Mouse (Mus musculus) neural tube, embryonic 14.5 days (tissue): ENCODE results near the gene Sema3d. TPM values are rescaled to one million over a fixed set of nuclear protein-coding genes. Genes with fewer than 3 reads are reported as not detected.
A peak's percentile ranks its signal among the peaks of the same experiment; 100 is the strongest.

Experiments used
- ATAC-seq: fragments of 200-750 bp; cut with Nextera tagmentation; 2 replicates; pipeline ENCODE4 v1.8.0; 2017; ENCODE audit warnings: low read depth, mild to moderate bottlenecking, moderate TSS enrichment, moderate library complexity
- H3K27ac ChIP-seq: fragments of 300-500 bp; sonication (generic); 2 replicates; pipeline ENCODE4 v1.5.1; 2014; ENCODE audit warnings: low read depth, mild to moderate bottlenecking, control low read depth, low read length, moderate library complexity, mixed read lengths
- H3K27me3 ChIP-seq: fragments of 300-500 bp; sonication (generic); 2 replicates; pipeline ENCODE4 v1.6.1; 2014; ENCODE audit warnings: low read length; ENCODE audit not compliant: control insufficient read depth, insufficient read depth
- H3K36me3 ChIP-seq: fragments of 300-500 bp; sonication (generic); 2 replicates; pipeline ENCODE4 v1.6.1; 2014; ENCODE audit warnings: low read length, mixed read lengths; ENCODE audit not compliant: control insufficient read depth, insufficient read depth
- H3K4me1 ChIP-seq: fragments of 300-500 bp; sonication (generic); 2 replicates; pipeline ENCODE4 v1.6.1; 2014; ENCODE audit warnings: low read length; ENCODE audit not compliant: control insufficient read depth, insufficient read depth
- H3K4me2 ChIP-seq: fragments of 300-500 bp; sonication (generic); 2 replicates; pipeline ENCODE4 v1.6.1; 2014; ENCODE audit warnings: mild to moderate bottlenecking, low read depth, low read length, control low read depth
- H3K4me3 ChIP-seq: fragments of 300-500 bp; sonication (generic); 2 replicates; pipeline ENCODE4 v1.5.1; 2014; ENCODE audit warnings: low read depth, low read length, control low read depth, mixed read lengths
- H3K9ac ChIP-seq: fragments of 300-500 bp; sonication (generic); replicated peaks from 2 replicates; pipeline ENCODE4 v1.6.1; 2014; ENCODE audit warnings: low read depth, mild to moderate bottlenecking, control low read depth, low read length, mixed read lengths
- H3K9me3 ChIP-seq: fragments of 300-500 bp; sonication (generic); 2 replicates; pipeline ENCODE4 v1.6.1; 2016; ENCODE audit warnings: low read length; ENCODE audit not compliant: control insufficient read depth
- WGBS: fragments of 180-500 bp; shearing (Covaris S2); extraction: QIAGEN DNeasy Blood & Tissue Kit; methylation state at CpG from one replicate; pipeline ENCODE4 v1.1.7; 2014; 5-methylcytosine and 5-hydroxymethylcytosine counted together
- polyA plus RNA-seq: library from polyadenylated mRNA; unstranded; fragments of >200 nt; fragmentation: Nextera tagmentation; extraction: Ambion mirVana; gene quantifications from 2 replicates; pipeline ENCODE4 v1.2.1, GENCODE M21; 2014

Sema3d gene
- polyA plus RNA-seq, 1 experiment from 2014 or later = 1.8 TPM

DNA sequence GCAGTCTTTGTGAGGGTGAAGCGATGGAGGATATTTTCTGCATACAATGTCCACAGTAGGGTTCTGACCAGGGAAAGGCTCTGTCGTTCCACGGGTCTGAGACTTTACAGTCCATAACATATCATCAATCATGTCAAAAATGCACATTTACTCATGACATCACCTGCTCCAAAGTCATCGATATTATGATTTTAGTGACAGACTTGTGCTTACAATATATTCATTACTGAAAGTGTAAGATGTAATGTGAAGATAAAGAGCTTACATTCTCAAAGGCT, 92.4 kb downstream of the Sema3d start:
- no peak for ATAC-seq
- WGBS = 63% methylated on average over 4 of the region's 4 CpGs
- H3K9ac ChIP-seq = no peak overlapping the region
- no peaks in the 10 kb centered on the region for H3K27me3 ChIP-seq
- H3K27ac ChIP-seq = no peak overlapping the region
- no peaks in the 10 kb centered on the region for H3K36me3 ChIP-seq
- H3K4me1 ChIP-seq = no peaks in the 10 kb centered on the region
- no peak overlapping the region for H3K4me3 ChIP-seq
- H3K4me2 ChIP-seq = no peak overlapping the region
- H3K9me3 ChIP-seq = no peaks in the 10 kb centered on the region

DNA sequence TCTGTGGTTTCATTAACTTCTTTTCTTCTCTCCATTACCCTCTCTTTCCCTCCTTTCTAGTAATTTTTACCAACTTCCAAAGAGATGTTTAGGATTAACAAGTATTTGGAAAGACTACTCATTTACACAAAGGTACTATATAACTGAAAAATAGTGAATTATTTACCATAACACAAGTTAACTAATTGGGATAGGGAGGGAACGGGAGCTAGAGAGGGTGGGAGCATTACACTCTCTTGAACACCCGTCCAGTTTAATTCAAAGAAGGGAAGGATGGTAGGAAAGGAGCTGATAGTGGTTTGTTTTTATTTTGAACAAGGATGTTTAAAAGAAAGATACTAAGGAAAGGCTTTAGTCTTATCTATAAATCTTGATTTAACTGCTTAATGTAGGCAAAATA, 104.7 kb downstream of the Sema3d start:
- WGBS = 76% methylated on average over 2 of the region's 2 CpGs
- H3K4me3 ChIP-seq = no peak overlapping the region

DNA sequence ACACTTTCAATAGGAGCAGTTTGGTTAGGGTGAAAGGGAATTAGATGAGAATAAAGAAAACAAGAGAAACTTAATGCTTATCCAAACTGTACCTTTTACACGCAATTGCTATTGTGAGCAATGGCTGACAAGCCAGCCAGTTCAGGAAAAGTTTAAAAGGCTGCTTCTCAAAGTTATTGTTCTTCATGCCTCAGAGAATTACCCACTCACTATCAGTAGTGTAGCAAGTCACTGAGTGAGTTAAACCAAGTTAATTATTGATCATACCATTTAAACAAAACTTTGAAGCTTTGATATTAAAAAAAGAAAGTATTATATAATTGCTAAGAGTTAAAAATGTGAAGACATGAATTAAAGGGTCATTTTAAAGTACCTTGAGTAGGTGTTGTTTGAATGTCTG, 108.5 kb downstream of the Sema3d start:
- H3K27ac ChIP-seq = no peak overlapping the region
- no peaks in the 10 kb centered on the region for H3K36me3 ChIP-seq
- WGBS = 86% methylated on average over 1 of the region's 1 CpGs
- H3K9ac ChIP-seq = no peak overlapping the region
- H3K4me3 ChIP-seq = no peak overlapping the region
- no peak for ATAC-seq
- H3K27me3 ChIP-seq = no peaks in the 10 kb centered on the region
- H3K4me1 ChIP-seq = no peaks in the 10 kb centered on the region
- no peak overlapping the region for H3K4me2 ChIP-seq
- H3K9me3 ChIP-seq = no peaks in the 10 kb centered on the region

More for the DNA sequence above, 104.7 kb downstream of the Sema3d start:
- H3K9ac ChIP-seq = no peak overlapping the region
- no peaks in the 10 kb centered on the region for H3K9me3 ChIP-seq
- no peak overlapping the region for H3K4me2 ChIP-seq
- no peak for ATAC-seq
- no peaks in the 10 kb centered on the region for H3K27me3 ChIP-seq
- H3K36me3 ChIP-seq = no peaks in the 10 kb centered on the region
- H3K27ac ChIP-seq = no peak overlapping the region
- no peaks in the 10 kb centered on the region for H3K4me1 ChIP-seq

DNA sequence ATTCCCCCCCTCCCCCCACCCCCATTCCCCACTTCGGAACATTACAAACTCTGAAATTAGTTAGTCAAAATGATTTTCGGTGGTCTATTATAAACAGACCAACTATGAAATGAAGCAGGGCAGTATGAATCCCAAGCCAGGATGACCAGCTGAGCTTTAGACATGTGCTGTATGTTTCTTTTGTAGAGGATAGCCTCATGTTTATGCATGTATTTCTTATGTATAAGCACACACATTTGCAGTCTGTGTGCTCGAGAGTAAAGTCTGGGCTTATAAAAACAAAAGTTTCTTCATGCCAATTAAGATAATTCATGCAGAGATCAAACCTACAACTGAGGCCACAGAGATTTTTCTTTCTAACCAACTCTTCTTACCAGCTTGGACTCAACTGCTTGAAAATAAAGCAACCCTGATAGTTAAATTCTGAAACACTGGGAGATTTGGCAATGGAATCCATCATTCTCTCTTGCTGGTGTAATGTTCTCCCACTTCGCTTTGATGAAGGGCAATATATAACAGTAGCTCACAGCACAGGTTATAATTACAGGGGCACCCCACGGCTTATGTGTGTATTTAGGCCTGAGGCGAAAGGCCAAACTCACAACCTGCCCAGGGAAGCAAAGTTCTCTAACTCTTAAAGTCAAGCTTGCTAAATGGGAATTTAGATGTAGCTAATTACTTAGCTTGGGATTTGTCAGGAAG, 115.2 kb downstream of the Sema3d start:
- Histone ChIP-seq H3K4me1 (no peaks in the 10 kb centered on the region), H3K36me3 (no peaks in the 10 kb centered on the region), H3K27me3 (no peaks in the 10 kb centered on the region), H3K9ac (no peak overlapping the region), H3K4me3 (no peak overlapping the region), H3K9me3 (no peaks in the 10 kb centered on the region), H3K27ac (no peak overlapping the region), H3K4me2 (no peak overlapping the region)
- ATAC-seq = 0 out of 2 replicates have a peak, but pooled peaks have one; percentile 49
- WGBS = 30% methylated on average over 6 of the region's 6 CpGs

- 91% methylated on average over 5 of the region's 5 CpGs for WGBS
- Histone ChIP-seq H3K4me3 (no peak overlapping the region), H3K4me1 (no peaks in the 10 kb centered on the region), H3K9ac (no peak overlapping the region), H3K27ac (no peak overlapping the region), H3K27me3 (no peaks in the 10 kb centered on the region), H3K36me3 (no peaks in the 10 kb centered on the region), H3K4me2 (no peak overlapping the region), H3K9me3 (no peaks in the 10 kb centered on the region)
- ATAC-seq = no peak
Observed at GRCm38 (mm10) chr5:12499037-12499436, 115.9 kb downstream of the Sema3d start.

DNA sequence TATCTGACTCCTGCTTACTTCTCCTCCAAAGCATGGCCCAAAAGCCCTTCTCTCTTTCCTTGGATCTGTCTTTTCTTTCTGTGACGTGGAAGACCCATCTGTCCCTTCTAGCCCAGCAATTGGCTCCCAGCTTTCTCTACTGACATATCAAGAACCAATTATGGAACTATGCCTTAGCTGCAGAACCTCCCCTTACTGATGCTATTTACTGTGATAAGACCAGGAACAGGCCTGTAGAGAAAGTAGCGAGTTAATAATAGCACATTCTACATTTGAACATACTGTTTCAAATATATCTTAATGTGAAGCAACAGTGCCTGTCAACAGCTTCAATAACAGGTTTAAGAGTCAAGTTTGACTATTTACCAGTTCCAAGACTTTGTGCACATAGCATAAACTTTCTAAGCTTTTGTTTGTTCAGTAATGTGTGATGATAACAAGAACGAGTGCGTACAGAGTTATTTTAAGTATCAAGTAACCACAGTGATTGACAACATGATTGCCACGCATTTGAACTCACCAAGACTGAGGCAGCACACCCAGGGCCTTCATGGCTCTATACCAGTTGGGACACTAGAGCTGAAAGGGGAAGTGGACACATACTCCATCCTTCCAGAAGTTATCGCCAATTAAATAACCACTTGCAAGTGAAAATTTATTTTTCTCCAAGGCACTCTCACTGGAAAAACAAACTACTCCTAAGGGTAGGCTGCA, 116.8 kb downstream of the Sema3d start:
- H3K4me1 ChIP-seq = no peaks in the 10 kb centered on the region
- ATAC-seq = no peak
- no peak overlapping the region for H3K4me3 ChIP-seq
- no peak overlapping the region for H3K4me2 ChIP-seq
- H3K36me3 ChIP-seq = no peaks in the 10 kb centered on the region
- no peak overlapping the region for H3K9ac ChIP-seq
- WGBS = 89% methylated on average over 6 of the region's 6 CpGs
- no peaks in the 10 kb centered on the region for H3K9me3 ChIP-seq
- no peak overlapping the region for H3K27ac ChIP-seq
- no peaks in the 10 kb centered on the region for H3K27me3 ChIP-seq

DNA sequence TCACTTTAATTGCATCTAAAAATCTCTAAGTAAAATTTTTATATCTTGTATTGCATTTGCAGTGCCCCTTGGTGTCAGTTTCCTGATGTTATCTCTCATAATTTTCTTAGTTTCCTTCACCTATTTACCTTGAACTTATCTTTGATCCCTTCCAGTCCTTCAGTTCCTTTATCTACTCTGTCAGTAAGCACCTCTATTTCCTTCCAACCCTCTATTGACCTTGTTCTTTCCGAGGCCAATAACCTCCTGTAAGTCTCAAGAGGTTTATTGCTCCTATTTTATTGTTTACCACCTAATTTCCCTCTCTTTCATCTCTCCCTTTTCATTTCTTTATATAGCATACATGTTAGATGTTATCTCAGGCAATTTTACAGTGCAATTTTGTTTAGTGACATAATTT, 129.3 kb downstream of the Sema3d start:
- ATAC-seq = no peak
- Histone ChIP-seq H3K4me3 (no peak overlapping the region), H3K4me2 (no peak overlapping the region), H3K9me3 (no peaks in the 10 kb centered on the region), H3K27me3 (no peaks in the 10 kb centered on the region), H3K27ac (no peak overlapping the region), H3K9ac (no peak overlapping the region), H3K36me3 (no peaks in the 10 kb centered on the region), H3K4me1 (no peaks in the 10 kb centered on the region)
- WGBS = 13% methylated on average over 1 of the region's 1 CpGs

DNA sequence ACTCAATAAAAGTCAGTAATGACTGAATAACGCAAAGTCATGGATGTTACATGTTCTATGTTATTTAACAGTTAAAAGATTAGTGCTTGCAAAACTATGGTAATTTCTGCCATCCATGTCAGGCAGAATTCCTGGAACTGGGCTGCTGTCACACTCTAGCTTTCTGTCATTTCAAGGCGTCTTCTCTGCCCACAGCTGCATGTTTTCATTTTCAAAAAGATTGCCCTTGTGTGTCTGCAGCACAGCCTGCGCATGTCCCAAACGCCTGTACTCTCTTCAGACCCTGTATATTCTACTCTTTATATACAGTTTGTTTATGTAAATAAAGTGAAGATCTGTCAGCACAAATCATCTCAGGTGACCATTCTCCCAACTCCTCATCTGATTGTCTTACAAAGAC, 132.1 kb downstream of the Sema3d start:
- no peak for ATAC-seq
- Histone ChIP-seq H3K36me3 (no peaks in the 10 kb centered on the region), H3K4me2 (no peak overlapping the region), H3K9ac (no peak overlapping the region), H3K27ac (no peak overlapping the region), H3K27me3 (no peaks in the 10 kb centered on the region), H3K9me3 (no peaks in the 10 kb centered on the region), H3K4me1 (no peaks in the 10 kb centered on the region), H3K4me3 (no peak overlapping the region)
- 92% methylated on average over 4 of the region's 4 CpGs for WGBS

DNA sequence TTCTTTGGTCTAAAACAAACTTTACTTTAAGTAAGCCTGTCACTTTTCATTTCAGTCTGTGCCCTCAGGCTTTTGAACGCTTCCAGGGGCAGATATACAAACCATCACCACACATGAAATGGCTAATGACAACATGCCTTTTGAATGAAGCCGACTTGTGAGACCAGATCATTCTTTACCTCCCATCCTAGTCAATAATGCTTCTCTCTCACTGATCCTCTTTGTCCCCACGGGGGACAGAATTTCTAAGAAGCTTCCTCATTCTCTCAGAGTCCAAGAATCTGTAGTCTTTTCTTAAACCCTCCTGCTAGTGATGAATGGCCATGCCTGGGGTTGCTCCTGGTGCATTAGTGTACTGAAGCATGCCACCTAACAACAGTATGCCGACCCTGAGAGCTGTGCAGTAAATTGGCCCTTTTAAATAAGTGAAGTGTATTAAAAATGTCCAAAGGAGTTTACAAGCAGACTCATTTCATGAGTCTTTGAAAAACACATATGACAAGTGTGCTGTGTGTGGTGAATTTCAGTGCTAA, 142.1 kb downstream of the Sema3d start:
- peak; percentile 61; the same call in 1 of the 2 replicates for ATAC-seq
- Histone ChIP-seq H3K4me3 (no peak overlapping the region), H3K4me1 (no peaks in the 10 kb centered on the region), H3K36me3 (no peaks in the 10 kb centered on the region), H3K9ac (no peak overlapping the region), H3K27me3 (no peaks in the 10 kb centered on the region), H3K27ac (no peak overlapping the region), H3K4me2 (no peak overlapping the region), H3K9me3 (no peaks in the 10 kb centered on the region)
- WGBS = 8% methylated on average over 4 of the region's 4 CpGs
